Mouse (Mus musculus) left cerebral cortex, postnatal 25 days (tissue): ENCODE results near the gene Hk2. TPM values are rescaled to one million over a fixed set of nuclear protein-coding genes. Genes with fewer than 3 reads are reported as not detected.

ENCODE experiments used
- DNase-seq, 2 experiments: peaks; one replicate each; pipeline ENCODE4 v3.0.0; 2022; ENCODE audit warnings: low spot score in 2 of 2, mixed read lengths in 1 of 2
- intact Hi-C: fragments of 180-260 bp; cut with DNase I; formaldehyde crosslinking; loops from one replicate; pipeline ENCODE4 v1.15.1; 2025
- total RNA-seq, 2 experiments: library from RNA; stranded (reverse); gene quantifications; 2 replicates each; pipeline ENCODE4 v1.2.3; 2021

Hk2 gene
- total RNA-seq, 2 experiments from 2014 or later, result 3.2 to 4.1 TPM

- intact Hi-C loops, result no loop called here
- no peak for DNase-seq
Measured at GRCm38 (mm10) chr6:82748106-82748672, 26.1 kb downstream of the Hk2 start.

DNA sequence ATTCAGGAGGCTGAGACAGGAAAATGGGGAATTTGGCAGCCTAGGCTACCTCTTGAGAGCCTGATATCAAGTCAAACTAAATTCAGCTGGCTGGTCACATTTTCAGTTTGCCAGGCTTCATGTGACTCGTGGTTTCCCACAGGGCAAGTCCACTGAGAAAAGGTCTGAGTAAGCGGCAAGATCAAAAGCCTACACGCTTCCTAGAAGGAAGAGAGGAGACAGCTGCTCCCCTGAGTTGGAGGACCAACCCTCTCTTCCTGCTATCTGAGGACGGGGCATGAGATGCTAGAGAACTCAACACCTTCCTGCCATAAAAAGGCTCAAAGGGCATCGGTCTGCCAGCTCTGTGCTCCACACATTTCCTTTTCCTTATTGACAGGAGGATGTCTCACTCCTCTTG is 27.2 kb downstream of the Hk2 start:
- no peak for DNase-seq
- intact Hi-C loops, result no loop called here

- no peak for DNase-seq
- intact Hi-C loops, result no loop called here
Measured at GRCm38 (mm10) chr6:82744553-82744952, 29.7 kb downstream of the Hk2 start.

- intact Hi-C loops, result no loop called here
- DNase-seq, result no peak
Measured at GRCm38 (mm10) chr6:82741518-82741880, 32.8 kb downstream of the Hk2 start.

- DNase-seq, result no peak
- intact Hi-C loops, result loop anchor here (1.0 kb wide), 2 partner anchors 140 to 230 kb away; no protein-coding TSS in a partner anchor
Measured at GRCm38 (mm10) chr6:82740868-82741517, 33.3 kb downstream of the Hk2 start.

DNA sequence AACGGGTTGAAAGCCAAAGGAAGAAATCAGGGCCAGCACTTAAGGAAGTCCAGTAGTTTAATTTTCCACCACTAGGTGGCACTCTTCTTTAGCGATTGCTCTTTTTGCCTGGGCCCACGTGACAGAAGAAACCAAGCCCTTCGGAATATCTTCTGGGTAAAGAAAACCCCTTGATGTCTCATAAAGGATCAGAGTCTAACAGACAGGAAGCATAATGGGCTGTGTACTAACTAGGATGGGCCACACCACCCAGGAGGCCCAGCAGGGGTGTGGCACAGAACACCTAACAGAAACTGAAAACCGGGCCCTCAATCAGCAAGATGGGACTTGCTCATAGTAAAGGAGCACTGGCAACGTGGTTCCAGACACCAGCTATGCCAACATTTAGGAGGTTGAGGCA is 34.0 kb downstream of the Hk2 start:
- intact Hi-C loops, result loop anchor here (1.0 kb wide), 2 partner anchors 141 to 231 kb away; no protein-coding TSS in a partner anchor
- peak; percentile 74 to 78 for DNase-seq

- intact Hi-C loops, result no loop called here
- no peak for DNase-seq
Measured at GRCm38 (mm10) chr6:82737634-82738540, 36.4 kb downstream of the Hk2 start.

DNA sequence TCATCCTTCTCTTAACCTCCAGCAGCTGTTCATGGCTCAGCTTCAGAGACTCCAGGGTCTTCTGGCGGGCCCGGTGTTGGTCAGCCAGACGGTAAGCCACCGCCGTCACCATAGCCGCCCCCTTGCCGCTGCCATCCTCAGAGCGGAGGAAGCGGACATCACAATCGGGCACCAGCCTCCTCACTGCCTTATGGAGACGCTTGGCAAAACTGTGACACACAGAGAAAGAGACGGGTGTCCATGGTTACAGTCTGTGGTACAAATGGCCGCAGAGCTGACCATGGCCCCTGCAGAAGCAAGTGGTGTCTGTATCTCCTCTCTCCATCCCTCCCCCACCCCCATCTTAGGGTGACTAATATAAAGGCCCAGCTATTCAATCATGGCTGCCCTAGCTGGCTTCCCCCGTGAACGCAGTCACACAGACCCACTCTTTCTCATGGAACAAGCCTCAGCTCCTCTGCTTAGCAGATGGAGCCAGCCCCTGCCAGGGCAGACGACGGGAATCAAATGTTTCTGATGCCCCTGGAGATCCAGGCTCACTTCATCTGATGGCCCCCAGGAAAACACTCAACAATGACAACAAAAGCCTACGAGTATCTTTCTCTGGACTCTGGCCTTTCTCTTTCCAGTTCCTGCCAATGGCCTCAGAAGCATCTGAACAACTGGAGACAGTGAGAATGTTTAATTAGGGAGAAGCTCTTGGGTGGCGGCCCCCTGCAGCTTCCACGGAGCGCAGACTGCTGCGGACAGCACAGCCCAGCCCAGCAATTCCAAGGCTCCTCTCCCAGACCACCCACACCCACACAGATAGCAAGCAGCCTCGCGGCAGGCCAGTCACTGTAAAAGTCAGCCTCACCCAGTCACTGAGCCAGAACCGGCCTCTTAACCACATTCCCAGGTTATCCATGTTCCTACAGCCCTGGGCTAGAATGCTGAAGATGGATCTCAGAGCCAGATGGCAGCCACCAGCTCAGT is 37.3 kb downstream of the Hk2 start:
- DNase-seq, result peak; percentile 19 to 28
- intact Hi-C loops, result no loop called here

GRCm38 (mm10) chr6:82735347-82735746 is 38.9 kb downstream of the Hk2 start:
- intact Hi-C loops, result no loop called here
- peak; percentile 10 to 21 for DNase-seq

- DNase-seq, result no peak
- intact Hi-C loops, result no loop called here
Measured at GRCm38 (mm10) chr6:82728635-82729034, 45.6 kb downstream of the Hk2 start.

DNA sequence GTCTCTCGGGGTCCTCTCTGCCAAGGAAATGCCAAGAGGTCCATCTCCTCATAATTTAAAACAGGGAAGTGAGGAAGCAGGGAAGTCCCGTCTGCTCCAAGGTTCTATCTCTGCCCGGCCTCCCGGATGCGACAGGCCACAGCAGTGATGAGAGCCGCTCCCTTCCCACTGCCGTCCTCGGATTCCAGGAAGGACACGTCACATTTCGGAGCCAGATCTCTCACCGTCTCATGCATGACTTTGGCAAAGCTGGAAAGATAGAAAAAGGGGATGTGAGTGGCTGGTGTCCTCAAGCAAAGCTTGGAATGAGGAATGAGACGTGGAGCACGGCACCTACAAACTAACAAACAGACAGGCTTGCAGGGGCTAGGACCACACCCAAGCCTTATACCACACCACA is 47.0 kb downstream of the Hk2 start:
- no peak for DNase-seq
- intact Hi-C loops, result no loop called here

DNA sequence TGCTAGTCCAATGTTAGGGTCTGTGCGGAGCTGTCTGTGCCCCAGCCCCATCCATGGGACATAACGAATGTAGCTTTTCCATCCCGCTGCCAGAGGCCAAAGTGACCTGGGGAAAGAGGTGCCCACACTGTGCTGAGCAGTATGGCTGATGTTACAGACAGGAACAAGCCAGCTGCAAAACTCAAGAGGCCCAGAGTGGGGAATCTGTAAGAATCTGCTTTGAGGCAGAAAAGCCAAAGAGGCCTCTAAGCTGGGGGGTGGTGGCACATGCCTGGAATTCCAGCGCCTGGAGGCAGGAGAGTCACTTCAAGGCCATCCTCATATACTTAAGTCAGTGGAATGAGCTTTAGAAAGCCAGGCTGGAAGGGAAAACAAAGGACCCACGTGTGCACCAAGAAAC is 50.9 kb downstream of the Hk2 start:
- intact Hi-C loops, result no loop called here
- DNase-seq, result no peak

DNA sequence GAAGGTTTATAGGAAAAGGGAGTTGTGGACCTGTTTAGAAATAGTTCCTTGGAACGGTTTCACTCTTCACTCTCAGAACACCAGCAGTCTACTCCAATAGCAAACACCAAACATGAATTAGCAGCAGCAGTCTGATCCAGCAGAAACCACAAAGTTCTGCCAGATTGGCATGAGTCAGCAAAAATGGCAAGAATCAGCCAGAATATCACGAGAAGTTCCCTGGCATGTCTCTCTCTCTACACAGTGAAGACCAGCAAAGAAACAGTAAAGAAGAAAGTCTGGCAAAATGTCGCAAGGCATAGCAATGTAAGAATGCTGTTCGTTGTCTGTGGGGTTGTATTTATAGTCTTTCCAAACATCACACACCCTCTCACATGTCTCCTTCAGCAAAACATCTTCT is 58.1 kb downstream of the Hk2 start:
- peak in 1 of 2 experiments; percentile 15 for DNase-seq
- intact Hi-C loops, result no loop called here

GRCm38 (mm10) chr6:82715653-82716052 is 58.6 kb downstream of the Hk2 start:
- no peak for DNase-seq
- intact Hi-C loops, result no loop called here

GRCm38 (mm10) chr6:82715253-82715652 is 59.0 kb downstream of the Hk2 start:
- intact Hi-C loops, result no loop called here
- no peak for DNase-seq

- intact Hi-C loops, result no loop called here
- no peak for DNase-seq
Measured at GRCm38 (mm10) chr6:82714841-82715240, 59.4 kb downstream of the Hk2 start.

DNA sequence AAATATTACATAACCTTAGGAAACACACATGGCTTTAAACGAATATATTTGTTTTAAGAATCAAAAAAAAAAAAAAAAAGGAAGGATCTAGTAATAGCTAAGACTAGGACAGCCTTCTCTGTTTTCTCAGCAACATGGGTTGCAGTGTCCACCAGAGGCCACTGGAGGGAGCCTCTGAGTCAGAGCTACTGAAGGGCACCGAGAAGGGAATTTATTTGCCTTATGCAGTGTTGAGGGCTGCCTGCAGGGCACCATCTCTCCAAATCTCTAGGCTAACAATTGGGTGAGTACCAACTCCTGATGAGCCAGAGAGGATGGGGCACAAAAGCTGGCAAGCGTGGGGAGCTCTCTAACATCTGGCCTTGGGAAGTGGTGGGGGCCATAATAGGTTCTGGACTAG is 60.0 kb downstream of the Hk2 start:
- intact Hi-C loops, result no loop called here
- DNase-seq, result peak; percentile 66 to 75

DNA sequence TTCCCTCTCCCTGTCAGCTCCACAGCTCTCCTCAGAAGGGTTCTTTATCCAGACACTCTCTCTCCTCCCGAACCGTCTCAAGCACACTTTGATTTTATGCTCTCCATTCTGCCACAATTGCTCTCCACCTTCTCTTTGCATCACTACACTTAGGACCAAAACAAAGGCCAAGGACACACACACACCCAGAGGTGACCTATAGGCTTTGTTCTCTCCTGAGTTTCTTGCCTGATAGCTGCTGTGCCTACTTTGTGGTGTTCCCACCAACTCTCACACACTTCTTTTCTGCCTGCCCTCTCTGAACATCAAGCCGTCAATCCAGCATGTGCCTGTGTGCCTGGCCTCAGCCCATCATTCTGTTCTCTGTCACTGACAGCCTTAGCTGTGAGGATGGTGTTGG is 66.5 kb downstream of the Hk2 start:
- no peak for DNase-seq
- intact Hi-C loops, result loop anchor here (5.0 to 10.0 kb wide), 2 partner anchors 413 to 740 kb away; partner anchors contain the start of gene Mrpl19

DNA sequence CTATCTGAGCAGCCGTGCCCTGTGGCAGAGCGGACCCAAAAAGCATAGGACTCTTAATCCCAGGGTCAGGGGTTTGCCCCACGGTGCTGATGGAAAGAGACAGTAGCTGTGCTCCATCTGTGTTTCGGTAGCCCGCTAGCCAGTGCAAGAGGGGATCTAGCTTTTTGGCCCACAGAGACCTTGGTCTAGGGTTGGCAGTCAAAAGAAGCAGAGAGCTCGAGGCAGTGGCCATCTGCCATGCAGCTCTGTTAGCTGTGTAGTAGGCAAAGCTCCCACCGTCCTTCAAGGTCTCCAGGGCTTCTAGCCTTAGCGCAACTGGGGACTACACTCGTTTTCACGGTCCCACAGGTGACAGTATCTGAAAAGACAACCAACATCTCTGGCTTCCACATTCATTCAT is 67.0 kb downstream of the Hk2 start:
- DNase-seq, result no peak
- intact Hi-C loops, result loop anchor here (5.0 to 10.0 kb wide), 2 partner anchors 412 to 740 kb away; partner anchors contain the start of gene Mrpl19
